Mouse (Mus musculus) kidney, embryonic 15.5 days (tissue): Measurements from ENCODE around the gene Taok3. TPM values are rescaled to one million over a fixed set of nuclear protein-coding genes. Genes with fewer than 3 reads are reported as not detected.

ENCODE experiments used
- ATAC-seq: fragments of 200-750 bp; cut with Nextera tagmentation; replicated peaks from 2 replicates; pipeline ENCODE4 v1.8.0; 2017; ENCODE audit warnings: moderate TSS enrichment; ENCODE audit not compliant: low FRiP score
- H3K27ac ChIP-seq: fragments of 300-500 bp; sonication (generic); 2 replicates; pipeline ENCODE4 v1.5.1; 2015; ENCODE audit warnings: mild to moderate bottlenecking, inconsistent platforms
- H3K27me3 ChIP-seq: fragments of 300-500 bp; sonication (generic); 2 replicates; pipeline ENCODE4 v1.6.1; 2015; ENCODE audit warnings: inconsistent platforms
- H3K36me3 ChIP-seq: fragments of 300-500 bp; sonication (generic); 2 replicates; pipeline ENCODE4 v1.6.1; 2015; ENCODE audit warnings: inconsistent platforms
- H3K4me1 ChIP-seq: fragments of 300-500 bp; sonication (generic); 2 replicates; pipeline ENCODE4 v1.6.1; 2015; ENCODE audit warnings: inconsistent platforms
- H3K4me2 ChIP-seq: fragments of 300-500 bp; sonication (generic); 2 replicates; pipeline ENCODE4 v1.6.1; 2015; ENCODE audit warnings: moderate library complexity, mild to moderate bottlenecking, inconsistent platforms
- H3K4me3 ChIP-seq: fragments of 300-500 bp; sonication (generic); replicated peaks from 2 replicates; pipeline ENCODE4 v1.5.1; 2015; ENCODE audit warnings: mild to moderate bottlenecking, inconsistent platforms
- H3K9ac ChIP-seq: fragments of 300-500 bp; sonication (generic); 2 replicates; pipeline ENCODE4 v1.6.1; 2015; ENCODE audit warnings: mild to moderate bottlenecking, inconsistent platforms
- H3K9me3 ChIP-seq: fragments of 300-500 bp; sonication (generic); replicated peaks from 2 replicates; pipeline ENCODE4 v1.6.1; 2016; ENCODE audit warnings: inconsistent platforms
- WGBS: fragments of 180-500 bp; shearing (Covaris S2); methylation state at CpG from one replicate; pipeline ENCODE4 v1.1.7; 2015; ENCODE audit warnings: mixed read lengths; 5-methylcytosine and 5-hydroxymethylcytosine counted together
- polyA plus RNA-seq: library from polyadenylated mRNA; unstranded; fragments of >200 nt; fragmentation: Nextera tagmentation; extraction: Ambion mirVana; gene quantifications from 2 replicates; pipeline ENCODE4 v1.2.1, GENCODE M21; 2015

Gene Taok3
- polyA plus RNA-seq, 1 experiment from 2014 or later: 17.1 TPM

- WGBS: 96% methylated on average over 13 of the region's 13 CpGs
These were observed 11.2 kb upstream of the Taok3 start for GRCm38 (mm10) chr5:117108731-117109130.

GRCm38 (mm10) chr5:117109522-117109921 is 10.4 kb upstream of the Taok3 start:
- Histone ChIP-seq H3K9me3 (no peaks in the 10 kb centered on the region), H3K4me3 (no peak overlapping the region), H3K27me3 (no peaks in the 10 kb centered on the region), H3K27ac (no peak overlapping the region), H3K36me3 (peaks cover 92% of the 10 kb centered on the region), H3K9ac (no peak overlapping the region), H3K4me2 (no peak overlapping the region), H3K4me1 (peaks cover 6% of the 10 kb centered on the region; the same call in 1 of the 2 replicates)
- 87% methylated on average over 8 of the region's 8 CpGs for WGBS
- ATAC-seq: no peak

More at GRCm38 (mm10) chr5:117108731-117109130, 11.2 kb upstream of the Taok3 start:
- H3K4me2 ChIP-seq: no peak overlapping the region
- H3K9me3 ChIP-seq: no peaks in the 10 kb centered on the region
- ATAC-seq: no peak
- peaks cover 98% of the 10 kb centered on the region for H3K36me3 ChIP-seq
- H3K27me3 ChIP-seq: no peaks in the 10 kb centered on the region
- H3K9ac ChIP-seq: no peak overlapping the region
- no peaks in the 10 kb centered on the region for H3K4me1 ChIP-seq
- no peak overlapping the region for H3K4me3 ChIP-seq
- H3K27ac ChIP-seq: no peak overlapping the region

- peaks cover 75% of the 10 kb centered on the region for H3K36me3 ChIP-seq
- H3K27ac ChIP-seq: no peak overlapping the region
- H3K4me1 ChIP-seq: peaks cover 7% of the 10 kb centered on the region; the same call in 1 of the 2 replicates
- no peak overlapping the region for H3K9ac ChIP-seq
- no peak overlapping the region for H3K4me3 ChIP-seq
- no peaks in the 10 kb centered on the region for H3K9me3 ChIP-seq
- no peaks in the 10 kb centered on the region for H3K27me3 ChIP-seq
- no peak overlapping the region for H3K4me2 ChIP-seq
- WGBS: 89% methylated on average over 16 of the region's 16 CpGs
- ATAC-seq: no peak
These were observed 8.7 kb upstream of the Taok3 start for GRCm38 (mm10) chr5:117111064-117111773.

GRCm38 (mm10) chr5:117111774-117112112 is 8.2 kb upstream of the Taok3 start:
- ATAC-seq: no peak
- WGBS: 94% methylated on average over 7 of the region's 7 CpGs
- H3K27ac ChIP-seq: no peak overlapping the region
- no peaks in the 10 kb centered on the region for H3K27me3 ChIP-seq
- H3K9me3 ChIP-seq: no peaks in the 10 kb centered on the region
- H3K9ac ChIP-seq: no peak overlapping the region
- H3K4me1 ChIP-seq: peaks cover 10% of the 10 kb centered on the region; the same call in 1 of the 2 replicates
- H3K36me3 ChIP-seq: peaks cover 69% of the 10 kb centered on the region
- no peak overlapping the region for H3K4me3 ChIP-seq
- H3K4me2 ChIP-seq: no peak overlapping the region

GRCm38 (mm10) chr5:117113330-117113729 is 6.6 kb upstream of the Taok3 start:
- 94% methylated on average over 7 of the region's 7 CpGs for WGBS
- H3K36me3 ChIP-seq: peaks cover 54% of the 10 kb centered on the region
- no peak overlapping the region for H3K9ac ChIP-seq
- H3K27me3 ChIP-seq: no peaks in the 10 kb centered on the region
- H3K4me3 ChIP-seq: no peak overlapping the region
- peaks cover 10% of the 10 kb centered on the region; the same call in 1 of the 2 replicates for H3K4me1 ChIP-seq
- no peaks in the 10 kb centered on the region for H3K9me3 ChIP-seq
- no peak overlapping the region for H3K27ac ChIP-seq
- H3K4me2 ChIP-seq: no peak overlapping the region
- ATAC-seq: no peak

- no peaks in the 10 kb centered on the region for H3K9me3 ChIP-seq
- no peaks in the 10 kb centered on the region for H3K27me3 ChIP-seq
- H3K4me1 ChIP-seq: peaks cover 17% of the 10 kb centered on the region
- H3K9ac ChIP-seq: peak overlapping the region; percentile 76
- WGBS: 6% methylated on average over 16 of the region's 16 CpGs
- peak overlapping the region; percentile 87 for H3K27ac ChIP-seq
- H3K4me2 ChIP-seq: peak overlapping the region; percentile 89
- no peak for ATAC-seq
- peak overlapping the region; percentile 98 for H3K4me3 ChIP-seq
- peaks cover 40% of the 10 kb centered on the region for H3K36me3 ChIP-seq
These were observed 5.2 kb upstream of the Taok3 start for GRCm38 (mm10) chr5:117114581-117115192.

GRCm38 (mm10) chr5:117115193-117115767 is 4.6 kb upstream of the Taok3 start:
- Histone ChIP-seq H3K4me1 (peaks cover 17% of the 10 kb centered on the region), H3K9me3 (no peaks in the 10 kb centered on the region), H3K27ac (peak overlapping the region; percentile 87), H3K27me3 (no peaks in the 10 kb centered on the region), H3K9ac (peak overlapping the region; percentile 76), H3K36me3 (peaks cover 36% of the 10 kb centered on the region), H3K4me3 (peak overlapping the region; percentile 98), H3K4me2 (peak overlapping the region; percentile 89)
- WGBS: under 1% methylated on average over 43 of the region's 43 CpGs
- ATAC-seq: peak; percentile 2; the same call in 1 of the 2 replicates

- Histone ChIP-seq H3K4me3 (peak within 1 kb of the TSS; percentile 98), H3K27me3 (no peaks in the 10 kb centered on the region), H3K36me3 (peaks cover 30% of the 10 kb centered on the region), H3K9ac (peak within 1 kb of the TSS; percentile 76), H3K9me3 (no peaks in the 10 kb centered on the region), H3K27ac (peak within 1 kb of the TSS; percentile 87), H3K4me2 (peak within 1 kb of the TSS; percentile 89), H3K4me1 (peaks cover 22% of the 10 kb centered on the region)
- WGBS: under 1% methylated on average over 57 of the region's 59 CpGs
- ATAC-seq: peak; percentile 79
These were observed 4.0 kb upstream of the Taok3 start, which contains the start of gene Suds3 for GRCm38 (mm10) chr5:117115836-117116366. Gene Suds3, minus strand, starts transcription at chr5:117116113.

GRCm38 (mm10) chr5:117116660-117117059 is 3.3 kb upstream of the Taok3 start:
- ATAC-seq: no peak
- no peak overlapping the region for H3K4me3 ChIP-seq
- WGBS: 69% methylated on average over 2 of the region's 2 CpGs
- H3K9ac ChIP-seq: no peak overlapping the region
- H3K4me1 ChIP-seq: peaks cover 30% of the 10 kb centered on the region
- no peak overlapping the region for H3K4me2 ChIP-seq
- H3K27ac ChIP-seq: 0 out of 2 replicates have a peak overlapping the region, but pooled peaks have one; percentile 38
- peaks cover 23% of the 10 kb centered on the region for H3K36me3 ChIP-seq
- no peaks in the 10 kb centered on the region for H3K9me3 ChIP-seq
- no peaks in the 10 kb centered on the region for H3K27me3 ChIP-seq

GRCm38 (mm10) chr5:117117241-117117640 is 2.7 kb upstream of the Taok3 start:
- 85% methylated on average over 2 of the region's 2 CpGs for WGBS
- no peak for ATAC-seq
- no peak overlapping the region for H3K4me2 ChIP-seq
- peaks cover 35% of the 10 kb centered on the region for H3K4me1 ChIP-seq
- H3K27me3 ChIP-seq: no peaks in the 10 kb centered on the region
- H3K36me3 ChIP-seq: peaks cover 17% of the 10 kb centered on the region
- H3K4me3 ChIP-seq: no peak overlapping the region
- H3K9ac ChIP-seq: no peak overlapping the region
- no peak overlapping the region for H3K27ac ChIP-seq
- H3K9me3 ChIP-seq: no peaks in the 10 kb centered on the region

GRCm38 (mm10) chr5:117117716-117118115 is 2.2 kb upstream of the Taok3 start:
- Histone ChIP-seq H3K4me2 (no peak overlapping the region), H3K9me3 (no peaks in the 10 kb centered on the region), H3K4me3 (no peak overlapping the region), H3K27me3 (no peaks in the 10 kb centered on the region), H3K27ac (no peak overlapping the region), H3K36me3 (peaks cover 12% of the 10 kb centered on the region), H3K4me1 (peaks cover 40% of the 10 kb centered on the region), H3K9ac (no peak overlapping the region)
- 67% methylated on average over 7 of the region's 7 CpGs for WGBS
- no peak for ATAC-seq

GRCm38 (mm10) chr5:117118220-117118619 is 1.7 kb upstream of the Taok3 start:
- Histone ChIP-seq H3K27ac (no peak overlapping the region), H3K9ac (no peak overlapping the region), H3K4me2 (no peak overlapping the region), H3K36me3 (peaks cover 7% of the 10 kb centered on the region), H3K4me1 (peaks cover 40% of the 10 kb centered on the region), H3K9me3 (no peaks in the 10 kb centered on the region), H3K4me3 (no peak overlapping the region), H3K27me3 (no peaks in the 10 kb centered on the region)
- WGBS: 86% methylated on average over 2 of the region's 2 CpGs
- ATAC-seq: no peak
